Mouse (Mus musculus) kidney, adult 2 months (tissue): ENCODE results near the gene Psmg4.

Experiments
- CTCF ChIP-seq: fragments of 200-500 bp; conservative IDR thresholded peaks from 2 replicates; pipeline ENCODE4 v1.5.1; 2011; ENCODE audit warnings: low read depth, mild to moderate bottlenecking, control low read depth, low read length, moderate library complexity, mixed read lengths; ENCODE audit not compliant: insufficient read depth, insufficient read length
- POLR2A ChIP-seq: fragments of 200-500 bp; IDR thresholded peaks from one replicate; pipeline ENCODE4 v1.6.1; 2011; ENCODE audit warnings: low read depth, low read length, control low read depth

- TF ChIP-seq CTCF = no peak
- TF ChIP-seq POLR2A = no peak
Measured at GRCm38 (mm10) chr13:34149463-34150176, 13.1 kb upstream of the Psmg4 start.
